Mouse (Mus musculus): ENCODE measurements at regions not wholly inside any gene's neighbourhood (a gene's known extent, or its start where the extent isn't known, plus 50 kb on each side); places are given as distances from the start of the nearest gene placed in this dataset.

DNA sequence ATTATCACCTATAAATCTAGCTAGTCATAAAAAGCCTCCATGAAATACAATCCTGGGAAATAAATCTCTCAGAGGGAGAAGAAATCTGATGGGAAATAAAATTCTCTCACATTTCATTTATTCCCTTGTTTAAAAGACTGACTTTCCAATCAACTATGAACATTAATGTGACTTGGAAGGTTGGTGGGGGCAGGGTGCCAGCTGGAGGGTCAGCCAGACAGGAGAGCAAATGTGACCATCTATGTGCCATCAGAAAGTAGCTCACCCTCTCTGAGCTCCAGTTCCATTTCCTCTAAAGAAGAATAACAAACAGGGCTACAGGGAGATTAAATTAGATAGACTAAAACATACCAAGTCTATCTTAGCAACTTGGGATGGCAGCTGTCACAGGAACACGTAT lies 257.0 kb downstream of the Dhx15 start:
- Histone ChIP-seq H3K4me3 (replicated peaks; ENCODE audit: low read length) (no peak overlapping the region), H3K9me3 (ENCODE audit: control insufficient read depth, low read length) (no peaks in the 10 kb centered on the region), H3K36me3 (ENCODE audit: control insufficient read depth, insufficient read depth, low read length) (no peaks in the 10 kb centered on the region), H3K4me1 (ENCODE audit: control insufficient read depth, insufficient read depth, low read length) (no peaks in the 10 kb centered on the region), H3K9ac (ENCODE audit: low read depth, low read length, severe bottlenecking) (no peak overlapping the region), H3K4me2 (replicated peaks; ENCODE audit: low read depth, low read length, severe bottlenecking) (no peak overlapping the region), H3K27me3 (ENCODE audit: control insufficient read depth, insufficient read depth, low read length) (no peaks in the 10 kb centered on the region), H3K27ac (replicated peaks; ENCODE audit: low read depth, low read length) (no peak overlapping the region)
- no peak for ATAC-seq (ENCODE audit: low FRiP score, low read depth)
- no peak for TF ChIP-seq POLR2A (IDR thresholded peaks at IDR 0.05; ENCODE audit: borderline replicate concordance, extremely low read depth, insufficient read depth, insufficient read length)
- 79% methylated on average over 1 of the region's 1 CpGs for WGBS
- no peak for DNase-seq (ENCODE audit: low spot score)

DNA sequence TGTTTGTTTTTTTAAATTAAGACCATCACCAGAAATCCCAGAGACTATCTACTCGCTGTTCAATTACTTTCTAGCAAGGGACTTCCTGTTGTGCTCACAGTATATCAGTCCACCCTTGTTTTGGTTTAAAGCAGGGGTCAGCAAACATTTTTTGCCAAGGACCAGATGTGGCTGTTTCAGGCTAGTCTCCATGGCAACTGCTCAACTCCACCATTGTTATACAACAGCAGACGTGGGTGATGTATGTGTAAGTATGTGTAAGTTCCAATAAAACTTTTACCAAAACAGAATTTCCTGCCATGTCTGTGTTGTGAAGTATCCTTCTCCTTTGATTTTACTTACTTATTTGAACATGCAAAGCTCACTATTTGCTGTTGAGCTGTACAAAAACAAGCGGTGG lies 259.9 kb downstream of the Dhx15 start:
- WGBS = 63% methylated on average over 3 of the region's 3 CpGs
- no peak for ATAC-seq (ENCODE audit: low FRiP score, low read depth)
- no peak for TF ChIP-seq POLR2A (IDR thresholded peaks at IDR 0.05; ENCODE audit: borderline replicate concordance, extremely low read depth, insufficient read depth, insufficient read length)

DNA sequence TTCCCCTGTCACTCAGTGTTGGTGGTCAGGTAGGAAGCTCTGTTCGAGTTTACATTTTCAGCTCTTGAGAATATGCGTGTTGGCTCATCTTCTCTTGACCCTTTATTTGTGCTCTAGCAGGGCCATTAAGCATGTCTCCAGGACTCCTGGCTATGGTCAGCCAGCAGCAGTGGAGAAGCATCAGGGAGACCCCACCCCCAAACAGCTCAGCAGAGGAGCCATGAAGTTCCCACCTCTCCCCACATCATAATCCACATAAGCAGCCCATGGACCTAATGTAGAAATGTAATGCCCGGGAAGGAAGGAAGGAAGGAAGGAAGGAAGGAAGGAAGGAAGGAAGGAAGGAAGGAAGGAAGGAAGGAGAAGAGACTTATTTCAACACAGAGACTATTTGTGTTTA lies 261.5 kb downstream of the Dhx15 start:
- ATAC-seq (ENCODE audit: low FRiP score, low read depth) (no peak), DNase-seq (ENCODE audit: low spot score) (no peak)
- Histone ChIP-seq H3K4me2 (replicated peaks; ENCODE audit: low read depth, low read length, severe bottlenecking) (no peak overlapping the region), H3K9me3 (ENCODE audit: control insufficient read depth, low read length) (no peaks in the 10 kb centered on the region), H3K27me3 (ENCODE audit: control insufficient read depth, insufficient read depth, low read length) (no peaks in the 10 kb centered on the region), H3K27ac (replicated peaks; ENCODE audit: low read depth, low read length) (no peak overlapping the region), H3K4me3 (replicated peaks; ENCODE audit: low read length) (no peak overlapping the region), H3K9ac (ENCODE audit: low read depth, low read length, severe bottlenecking) (no peak overlapping the region), H3K36me3 (ENCODE audit: control insufficient read depth, insufficient read depth, low read length) (no peaks in the 10 kb centered on the region), H3K4me1 (ENCODE audit: control insufficient read depth, insufficient read depth, low read length) (no peaks in the 10 kb centered on the region)
- TF ChIP-seq POLR2A (IDR thresholded peaks at IDR 0.05; ENCODE audit: borderline replicate concordance, extremely low read depth, insufficient read depth, insufficient read length) = no peak
- WGBS = 93% methylated on average over 3 of the region's 3 CpGs

More for the DNA sequence above, 259.9 kb downstream of the Dhx15 start:
- Histone ChIP-seq H3K4me1 (ENCODE audit: control insufficient read depth, insufficient read depth, low read length) (no peaks in the 10 kb centered on the region), H3K4me3 (replicated peaks; ENCODE audit: low read length) (no peak overlapping the region), H3K27me3 (ENCODE audit: control insufficient read depth, insufficient read depth, low read length) (no peaks in the 10 kb centered on the region), H3K9ac (ENCODE audit: low read depth, low read length, severe bottlenecking) (no peak overlapping the region), H3K9me3 (ENCODE audit: control insufficient read depth, low read length) (no peaks in the 10 kb centered on the region), H3K4me2 (replicated peaks; ENCODE audit: low read depth, low read length, severe bottlenecking) (no peak overlapping the region), H3K27ac (replicated peaks; ENCODE audit: low read depth, low read length) (no peak overlapping the region), H3K36me3 (ENCODE audit: control insufficient read depth, insufficient read depth, low read length) (no peaks in the 10 kb centered on the region)
- no peak for DNase-seq (ENCODE audit: low spot score)

DNA sequence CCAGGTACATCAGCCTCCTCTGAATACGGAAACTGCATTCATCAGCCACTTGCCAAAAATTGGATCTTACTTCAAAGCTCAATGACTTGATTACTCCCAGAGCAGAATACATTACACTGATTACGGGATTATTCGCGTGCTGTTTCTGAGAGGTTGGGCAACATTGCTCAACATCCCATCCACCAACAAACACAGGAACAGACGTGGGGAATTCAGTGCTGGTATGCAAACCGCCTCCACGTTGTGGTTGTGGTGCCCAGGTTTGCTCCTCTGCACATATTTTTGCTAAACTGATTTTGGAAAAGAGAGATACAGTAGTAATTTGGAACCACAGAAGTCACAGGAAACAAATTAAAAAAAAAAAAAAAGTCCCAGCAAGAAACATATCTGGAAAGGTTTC lies 266.9 kb downstream of the Dhx15 start:
- Histone ChIP-seq H3K27ac (replicated peaks; ENCODE audit: low read depth, low read length) (no peak overlapping the region), H3K27me3 (ENCODE audit: control insufficient read depth, insufficient read depth, low read length) (no peaks in the 10 kb centered on the region), H3K4me2 (replicated peaks; ENCODE audit: low read depth, low read length, severe bottlenecking) (no peak overlapping the region), H3K36me3 (ENCODE audit: control insufficient read depth, insufficient read depth, low read length) (no peaks in the 10 kb centered on the region), H3K4me1 (ENCODE audit: control insufficient read depth, insufficient read depth, low read length) (no peaks in the 10 kb centered on the region), H3K4me3 (replicated peaks; ENCODE audit: low read length) (no peak overlapping the region), H3K9me3 (ENCODE audit: control insufficient read depth, low read length) (no peaks in the 10 kb centered on the region), H3K9ac (ENCODE audit: low read depth, low read length, severe bottlenecking) (no peak overlapping the region)
- ATAC-seq (ENCODE audit: low FRiP score, low read depth) = no peak
- no peak for TF ChIP-seq POLR2A (IDR thresholded peaks at IDR 0.05; ENCODE audit: borderline replicate concordance, extremely low read depth, insufficient read depth, insufficient read length)
- WGBS = 80% methylated on average over 7 of the region's 7 CpGs
- DNase-seq (ENCODE audit: low spot score) = no peak

DNA sequence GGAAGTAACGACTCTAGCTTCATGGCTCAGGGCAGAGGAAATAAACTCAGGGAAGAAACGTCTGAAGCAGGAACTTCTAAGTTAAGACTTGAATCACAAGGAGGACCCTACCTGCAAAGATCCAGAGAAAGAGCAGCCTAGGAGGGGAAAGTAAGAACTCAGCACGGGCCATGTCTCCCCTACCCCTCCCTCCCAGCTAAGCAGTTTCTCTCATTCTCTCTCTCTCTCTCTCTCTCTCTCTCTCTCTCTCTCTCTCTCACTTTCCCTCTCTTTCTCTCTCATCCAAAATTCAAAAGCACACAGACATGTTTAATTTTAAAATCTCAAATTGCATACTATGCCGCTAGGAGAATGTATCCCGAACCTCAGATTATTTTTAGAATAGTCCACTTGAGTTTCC lies 267.3 kb downstream of the Dhx15 start:
- Histone ChIP-seq H3K36me3 (ENCODE audit: control insufficient read depth, insufficient read depth, low read length) (no peaks in the 10 kb centered on the region), H3K4me3 (replicated peaks; ENCODE audit: low read length) (no peak overlapping the region), H3K4me2 (replicated peaks; ENCODE audit: low read depth, low read length, severe bottlenecking) (no peak overlapping the region), H3K9ac (ENCODE audit: low read depth, low read length, severe bottlenecking) (no peak overlapping the region), H3K4me1 (ENCODE audit: control insufficient read depth, insufficient read depth, low read length) (no peaks in the 10 kb centered on the region), H3K27ac (replicated peaks; ENCODE audit: low read depth, low read length) (no peak overlapping the region), H3K9me3 (ENCODE audit: control insufficient read depth, low read length) (no peaks in the 10 kb centered on the region), H3K27me3 (ENCODE audit: control insufficient read depth, insufficient read depth, low read length) (no peaks in the 10 kb centered on the region)
- no peak for DNase-seq (ENCODE audit: low spot score)
- ATAC-seq (ENCODE audit: low FRiP score, low read depth) = no peak
- no peak for TF ChIP-seq POLR2A (IDR thresholded peaks at IDR 0.05; ENCODE audit: borderline replicate concordance, extremely low read depth, insufficient read depth, insufficient read length)
- WGBS = 65% methylated on average over 5 of the region's 5 CpGs

DNA sequence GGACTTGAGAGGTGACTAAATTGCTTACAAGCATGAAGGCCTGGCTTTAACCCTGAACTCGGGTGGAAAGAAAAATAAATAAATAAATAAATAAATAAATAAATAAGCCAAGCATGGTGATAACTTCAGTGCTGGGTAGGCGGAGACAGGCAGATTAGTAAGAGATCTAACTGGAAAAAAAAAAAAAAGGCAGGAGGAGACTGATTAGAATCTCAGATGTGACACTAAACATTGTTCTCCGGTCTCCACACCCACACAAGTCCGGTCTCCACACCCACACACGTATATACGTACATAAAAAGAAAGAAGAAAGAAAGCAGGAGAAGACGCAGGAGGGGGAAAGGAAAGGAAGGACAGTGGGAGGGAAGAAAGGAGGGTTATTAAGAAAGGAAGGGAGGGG lies 267.8 kb downstream of the Dhx15 start:
- Histone ChIP-seq H3K27me3 (ENCODE audit: control insufficient read depth, insufficient read depth, low read length) (no peaks in the 10 kb centered on the region), H3K4me2 (replicated peaks; ENCODE audit: low read depth, low read length, severe bottlenecking) (no peak overlapping the region), H3K36me3 (ENCODE audit: control insufficient read depth, insufficient read depth, low read length) (no peaks in the 10 kb centered on the region), H3K4me1 (ENCODE audit: control insufficient read depth, insufficient read depth, low read length) (no peaks in the 10 kb centered on the region), H3K9me3 (ENCODE audit: control insufficient read depth, low read length) (no peaks in the 10 kb centered on the region), H3K9ac (ENCODE audit: low read depth, low read length, severe bottlenecking) (no peak overlapping the region), H3K27ac (replicated peaks; ENCODE audit: low read depth, low read length) (no peak overlapping the region), H3K4me3 (replicated peaks; ENCODE audit: low read length) (no peak overlapping the region)
- WGBS = 70% methylated on average over 7 of the region's 7 CpGs
- no peak for TF ChIP-seq POLR2A (IDR thresholded peaks at IDR 0.05; ENCODE audit: borderline replicate concordance, extremely low read depth, insufficient read depth, insufficient read length)
- ATAC-seq (ENCODE audit: low FRiP score, low read depth) = no peak
- DNase-seq (ENCODE audit: low spot score) = no peak

Measured in limb, embryonic 14.5 days (tissue).